Mouse (Mus musculus): Measurements from ENCODE around the gene Tcte1.

DNA sequence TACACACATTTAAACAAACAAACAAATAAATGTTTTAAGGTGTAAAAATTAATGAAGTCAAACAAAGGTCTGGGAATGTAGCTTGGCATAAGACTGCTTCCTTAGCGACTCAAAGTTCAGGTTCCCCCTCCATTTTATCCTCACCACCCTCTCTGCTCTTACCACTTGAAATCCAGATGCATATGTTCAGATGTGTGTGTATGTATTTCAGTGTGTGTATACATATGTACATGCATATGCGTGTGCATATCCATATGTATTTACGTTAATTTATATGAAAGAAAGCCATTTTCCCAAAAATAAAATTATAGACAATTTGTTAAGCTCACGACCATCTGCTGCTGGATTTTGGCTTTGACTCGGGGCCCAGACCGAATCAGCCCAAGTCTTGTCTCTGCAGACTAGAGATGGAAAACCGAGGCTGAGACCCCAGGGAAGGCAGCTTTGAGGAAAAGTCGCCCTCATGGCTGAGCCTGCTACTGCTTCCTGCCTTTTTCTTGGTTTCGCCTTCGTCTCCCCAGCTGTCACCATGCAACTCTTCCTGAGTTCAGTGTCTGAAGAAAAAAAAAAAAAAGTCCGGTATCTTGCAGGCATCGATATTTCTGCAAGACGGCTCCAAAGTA lies 32.6 kb upstream of the Tcte1 start:
- no peak for TF ChIP-seq CTCF (conservative IDR thresholded peaks at IDR 0.05; ENCODE audit: low read length)
- TF ChIP-seq POU5F1 (IDR thresholded peaks at IDR 0.05; ENCODE audit: borderline replicate concordance, low read length), result no peak

All from E14TG2a.4 (cell line).